Mouse (Mus musculus) ES-Bruce4 (cell line): ENCODE data around the gene Slc11a2.
"Not testable (repeated sequence)": the region's sequence is repeated elsewhere in the genome, so short reads cannot be mapped to it uniquely, and the experiment has no call there.

Experiments used
- CTCF ChIP-seq: IDR thresholded peaks from one replicate; pipeline ENCODE4 v1.8.1; 2011; ENCODE audit warnings: low read depth, low read length
- EP300 ChIP-seq: IDR thresholded peaks from 2 replicates; pipeline ENCODE4 v1.6.1; 2011; ENCODE audit warnings: low read depth, low read length; ENCODE audit not compliant: insufficient read depth

DNA sequence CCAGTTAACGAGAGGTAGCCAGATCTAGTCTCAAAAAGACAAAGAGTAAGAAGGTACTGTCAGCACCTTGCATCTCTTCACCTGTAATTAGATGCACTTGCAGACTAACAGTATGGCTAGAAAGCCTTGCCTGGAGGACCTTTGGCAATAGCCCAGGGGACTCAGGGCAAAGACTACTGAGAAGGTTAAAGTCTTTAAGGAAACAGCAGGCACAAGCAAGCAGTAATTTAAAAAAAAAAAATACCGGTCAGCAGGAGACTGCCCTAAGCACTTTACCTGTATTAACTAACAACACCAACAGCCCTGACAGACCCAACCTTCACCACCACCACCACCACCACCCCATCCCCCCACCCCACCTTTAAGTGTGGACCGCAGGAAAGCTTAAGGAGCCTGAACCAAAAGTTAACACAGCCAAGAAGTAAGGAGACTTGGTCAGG is 3.1 kb downstream of the Slc11a2 start, which contains the start of gene Gm5475:
- not testable (repeated sequence) for TF ChIP-seq CTCF, EP300
